In genomic region chr14:121733694-121734093, GRCm38 (mm10) we compare ENCODE assay signal across 15 mouse cellular contexts.
"Had no signal": no experiment of that assay in that cellular context is flagged by ENCODE, and none has a peak within 500 bp of the region (broad histone marks: within the 10 kb centered on the region; RNA-seq: fewer than 3 reads in every experiment).

No protein-coding gene starts in this region.

- H3K27ac ChIP-seq: midbrain, embryonic 10.5 days; midbrain, embryonic 12.5 days; neural tube, embryonic 13.5 days; neural tube, embryonic 15.5 days; stomach, embryonic 15.5 days; stomach, postnatal 0 days had no signal

- H3K9me3 ChIP-seq: midbrain, embryonic 10.5 days; midbrain, embryonic 12.5 days; neural tube, embryonic 13.5 days; neural tube, embryonic 15.5 days; stomach, embryonic 15.5 days had no signal

- H3K36me3 ChIP-seq: midbrain, embryonic 10.5 days; midbrain, embryonic 12.5 days; neural tube, embryonic 13.5 days; neural tube, embryonic 15.5 days; stomach, embryonic 15.5 days had no signal

- DNase-seq: lung, adult 18-20 months; lung, postnatal 10 days; lung, postnatal 4 days; right cerebral cortex, postnatal 14 days; thymus, adult 2 months; thymus, postnatal 25 days; thymus, postnatal 4 days had no signal

- H3K27me3 ChIP-seq: neural tube, embryonic 13.5 days; neural tube, embryonic 15.5 days; stomach, embryonic 15.5 days had no signal

- H3K4me2 ChIP-seq: lung, embryonic 14.5 days; midbrain, embryonic 12.5 days; neural tube, embryonic 13.5 days; neural tube, embryonic 15.5 days; stomach, embryonic 15.5 days had no signal

- H3K4me3 ChIP-seq: midbrain, embryonic 10.5 days; midbrain, embryonic 12.5 days; myocyte; neural tube, embryonic 13.5 days; neural tube, embryonic 15.5 days; stomach, embryonic 15.5 days had no signal

- H3K9ac ChIP-seq: lung, embryonic 14.5 days; midbrain, embryonic 12.5 days; neural tube, embryonic 13.5 days; neural tube, embryonic 15.5 days; stomach, embryonic 15.5 days had no signal
